Mouse (Mus musculus): ENCODE measurements around the gene Gm47791. TPM values are rescaled to one million over a fixed set of nuclear protein-coding genes. Genes with fewer than 3 reads are reported as not detected.

Gene Gm47791
- total RNA-seq, 2 experiments from 2014 or later, result not detected

Other genes with a start within 250 kb of the Gm47791 start
- under 1 TPM; 0.68 to 0.95 TPM for gene Col4a4, start 184.4 kb downstream of the Gm47791 start, total RNA-seq (2021)
- gene Col4a3, start 184.3 kb downstream of the Gm47791 start, total RNA-seq (2021), result 1 to 10 TPM in 1 of 2 experiments, under 1 TPM in 1; 0.42 to 1.5 TPM
- 100 to 1,000 TPM; 258 to 260 TPM for gene Mff, start 46.4 kb downstream of the Gm47791 start, total RNA-seq (2021)
- not detected for gene Tm4sf20, start 2.8 kb downstream of the Gm47791 start, total RNA-seq (2021)
- 10 to 100 TPM; 80.0 to 80.4 TPM for gene Agfg1, start 68.2 kb upstream of the Gm47791 start, total RNA-seq (2021)
- gene A030005L19Rik, start 142.1 kb upstream of the Gm47791 start, total RNA-seq (2021), result under 1 TPM in 1 of 2 experiments, not detected in 1; 0.60 TPM
- gene A030014E15Rik, start 153.7 kb upstream of the Gm47791 start, total RNA-seq (2021), result not detected
- gene Gm6217, start 160.2 kb upstream of the Gm47791 start, total RNA-seq (2021), result not detected
- not detected for gene A030003K21Rik, start 172.1 kb upstream of the Gm47791 start, total RNA-seq (2021)
- gene Gm7544, start 184.8 kb upstream of the Gm47791 start, total RNA-seq (2021), result not detected
- gene Gm47955, start 189.0 kb upstream of the Gm47791 start, total RNA-seq (2021), result not detected
- gene Gm47959, start 229.3 kb upstream of the Gm47791 start, total RNA-seq (2021), result not detected